Mouse (Mus musculus) heart, embryonic 13.5 days (tissue): ENCODE data around the gene Hdc. TPM values are rescaled to one million over a fixed set of nuclear protein-coding genes. Genes with fewer than 3 reads are reported as not detected.

Experiments used
- ATAC-seq: fragments of 200-750 bp; cut with Nextera tagmentation; 2 replicates; pipeline ENCODE4 v1.8.0; 2017; ENCODE audit warnings: moderate TSS enrichment; ENCODE audit not compliant: insufficient number of reproducible peaks, low FRiP score, low TSS enrichment; ENCODE audit errors: extremely low read depth
- H3K27ac ChIP-seq: fragments of 300-500 bp; sonication (generic); replicated peaks from 2 replicates; pipeline ENCODE4 v1.5.1; 2015; ENCODE audit warnings: moderate library complexity, mild to moderate bottlenecking, inconsistent platforms
- H3K27me3 ChIP-seq: fragments of 300-500 bp; sonication (generic); replicated peaks from 2 replicates; pipeline ENCODE4 v1.6.1; 2015; ENCODE audit warnings: mild to moderate bottlenecking, inconsistent platforms
- H3K36me3 ChIP-seq: fragments of 300-500 bp; sonication (generic); 2 replicates; pipeline ENCODE4 v1.6.1; 2015; ENCODE audit warnings: mild to moderate bottlenecking, inconsistent platforms
- H3K4me1 ChIP-seq: fragments of 300-500 bp; sonication (generic); 2 replicates; pipeline ENCODE4 v1.6.1; 2015; ENCODE audit warnings: inconsistent platforms
- H3K4me2 ChIP-seq: fragments of 300-500 bp; sonication (generic); 2 replicates; pipeline ENCODE4 v1.6.1; 2015; ENCODE audit warnings: inconsistent platforms, mild to moderate bottlenecking, moderate library complexity
- H3K4me3 ChIP-seq: fragments of 300-500 bp; sonication (generic); 2 replicates; pipeline ENCODE4 v1.5.1; 2015; ENCODE audit warnings: moderate library complexity, mild to moderate bottlenecking, inconsistent platforms
- H3K9ac ChIP-seq: fragments of 300-500 bp; sonication (generic); 2 replicates; pipeline ENCODE4 v1.6.1; 2015; ENCODE audit warnings: inconsistent platforms, mild to moderate bottlenecking, moderate library complexity
- H3K9me3 ChIP-seq: fragments of 300-500 bp; sonication (generic); 2 replicates; pipeline ENCODE4 v1.6.1; 2016; ENCODE audit warnings: inconsistent platforms
- WGBS: fragments of 180-500 bp; shearing (Covaris S2); methylation state at CpG from one replicate; pipeline ENCODE4 v1.1.7; 2015; ENCODE audit warnings: mixed read lengths; 5-methylcytosine and 5-hydroxymethylcytosine counted together
- polyA plus RNA-seq: library from polyadenylated mRNA; unstranded; fragments of >200 nt; fragmentation: Nextera tagmentation; extraction: Ambion mirVana; gene quantifications from 2 replicates; pipeline ENCODE4 v1.2.1, GENCODE M21; 2015

The Hdc gene
- 3.8 and 4.2 TPM in 2 replicates for polyA plus RNA-seq

GRCm38 (mm10) chr2:126619249-126619704, at the start of gene Hdc:
Gene Hdc, minus strand, starts transcription at chr2:126619299.
- H3K36me3 ChIP-seq = no peaks in the 10 kb centered on the region
- H3K9ac ChIP-seq = peak within 1 kb of the TSS; percentile 60; the same call in 1 of the 2 replicates
- WGBS = 30% methylated on average over 14 of the region's 14 CpGs
- peak within 1 kb of the TSS; percentile 18; the same call in 1 of the 2 replicates for H3K4me3 ChIP-seq
- peaks cover 16% of the 10 kb centered on the region for H3K4me1 ChIP-seq
- H3K4me2 ChIP-seq = peak within 1 kb of the TSS; percentile 58
- peak within 1 kb of the TSS; percentile 60 for H3K27ac ChIP-seq
- no peaks in the 10 kb centered on the region for H3K9me3 ChIP-seq
- no peaks in the 10 kb centered on the region for H3K27me3 ChIP-seq
- no peak for ATAC-seq

- H3K27me3 ChIP-seq = no peaks in the 10 kb centered on the region
- H3K36me3 ChIP-seq = peaks cover 6% of the 10 kb centered on the region; the same call in 1 of the 2 replicates
- WGBS = 87% methylated on average over 5 of the region's 5 CpGs
- no peak overlapping the region for H3K9ac ChIP-seq
- H3K4me1 ChIP-seq = peaks cover 23% of the 10 kb centered on the region
- ATAC-seq = no peak
- no peak overlapping the region for H3K4me3 ChIP-seq
- no peak overlapping the region for H3K27ac ChIP-seq
- H3K9me3 ChIP-seq = no peaks in the 10 kb centered on the region
- no peak overlapping the region for H3K4me2 ChIP-seq
Measured at GRCm38 (mm10) chr2:126668621-126669252, 49.6 kb upstream of the Hdc start.

- WGBS = 80% methylated on average over 3 of the region's 3 CpGs
- Histone ChIP-seq H3K4me3 (no peak overlapping the region), H3K4me1 (no peaks in the 10 kb centered on the region), H3K4me2 (no peak overlapping the region), H3K9ac (no peak overlapping the region), H3K9me3 (no peaks in the 10 kb centered on the region), H3K27ac (no peak overlapping the region), H3K36me3 (peaks cover 6% of the 10 kb centered on the region; the same call in 1 of the 2 replicates), H3K27me3 (no peaks in the 10 kb centered on the region)
- ATAC-seq = no peak
Measured at GRCm38 (mm10) chr2:126665984-126666383, 46.9 kb upstream of the Hdc start.

GRCm38 (mm10) chr2:126663481-126663880, 44.4 kb upstream of the Hdc start:
- Histone ChIP-seq H3K9ac (no peak overlapping the region), H3K27me3 (no peaks in the 10 kb centered on the region), H3K4me1 (no peaks in the 10 kb centered on the region), H3K27ac (no peak overlapping the region), H3K36me3 (peaks cover 4% of the 10 kb centered on the region; the same call in 1 of the 2 replicates), H3K9me3 (no peaks in the 10 kb centered on the region), H3K4me3 (no peak overlapping the region), H3K4me2 (no peak overlapping the region)
- no peak for ATAC-seq
- 43% methylated on average over 4 of the region's 4 CpGs for WGBS

GRCm38 (mm10) chr2:126652929-126653328, 33.8 kb upstream of the Hdc start:
- H3K4me2 ChIP-seq = no peak overlapping the region
- H3K27me3 ChIP-seq = no peaks in the 10 kb centered on the region
- peaks cover 72% of the 10 kb centered on the region for H3K36me3 ChIP-seq
- ATAC-seq = no peak
- 86% methylated on average over 4 of the region's 4 CpGs for WGBS
- H3K4me1 ChIP-seq = no peaks in the 10 kb centered on the region
- H3K9ac ChIP-seq = no peak overlapping the region
- H3K9me3 ChIP-seq = no peaks in the 10 kb centered on the region
- no peak overlapping the region for H3K27ac ChIP-seq
- no peak overlapping the region for H3K4me3 ChIP-seq

- Histone ChIP-seq H3K36me3 (peaks cover 83% of the 10 kb centered on the region), H3K4me1 (no peaks in the 10 kb centered on the region), H3K9me3 (no peaks in the 10 kb centered on the region), H3K27me3 (no peaks in the 10 kb centered on the region), H3K4me2 (no peak overlapping the region), H3K27ac (no peak overlapping the region), H3K9ac (no peak overlapping the region), H3K4me3 (no peak overlapping the region)
- 93% methylated on average over 3 of the region's 3 CpGs for WGBS
- no peak for ATAC-seq
Measured at GRCm38 (mm10) chr2:126647762-126648161, 28.7 kb upstream of the Hdc start.

- no peaks in the 10 kb centered on the region for H3K4me1 ChIP-seq
- peaks cover 79% of the 10 kb centered on the region for H3K36me3 ChIP-seq
- H3K9me3 ChIP-seq = no peaks in the 10 kb centered on the region
- no peak overlapping the region for H3K4me3 ChIP-seq
- H3K27me3 ChIP-seq = no peaks in the 10 kb centered on the region
- H3K27ac ChIP-seq = no peak overlapping the region
- no peak for ATAC-seq
- WGBS = 89% methylated on average over 5 of the region's 5 CpGs
- H3K9ac ChIP-seq = no peak overlapping the region
- no peak overlapping the region for H3K4me2 ChIP-seq
Measured at GRCm38 (mm10) chr2:126646461-126646860, 27.4 kb upstream of the Hdc start.

- ATAC-seq = no peak
- 82% methylated on average over 1 of the region's 1 CpGs for WGBS
Measured at GRCm38 (mm10) chr2:126644768-126645167, 25.7 kb upstream of the Hdc start.

GRCm38 (mm10) chr2:126640298-126640697, 21.2 kb upstream of the Hdc start:
- H3K36me3 ChIP-seq = peaks cover 73% of the 10 kb centered on the region
- H3K27me3 ChIP-seq = no peaks in the 10 kb centered on the region
- peaks cover 5% of the 10 kb centered on the region; the same call in 1 of the 2 replicates for H3K9me3 ChIP-seq
- H3K27ac ChIP-seq = no peak overlapping the region
- no peak overlapping the region for H3K4me2 ChIP-seq
- H3K9ac ChIP-seq = no peak overlapping the region
- ATAC-seq = no peak
- H3K4me3 ChIP-seq = no peak overlapping the region
- 81% methylated on average over 2 of the region's 2 CpGs for WGBS
- no peaks in the 10 kb centered on the region for H3K4me1 ChIP-seq

More at GRCm38 (mm10) chr2:126644768-126645167, 25.7 kb upstream of the Hdc start:
- no peaks in the 10 kb centered on the region for H3K4me1 ChIP-seq
- H3K9me3 ChIP-seq = peaks cover 5% of the 10 kb centered on the region; the same call in 1 of the 2 replicates
- no peak overlapping the region for H3K9ac ChIP-seq
- no peak overlapping the region for H3K27ac ChIP-seq
- no peaks in the 10 kb centered on the region for H3K27me3 ChIP-seq
- H3K36me3 ChIP-seq = peaks cover 82% of the 10 kb centered on the region
- no peak overlapping the region for H3K4me2 ChIP-seq
- H3K4me3 ChIP-seq = no peak overlapping the region

- Histone ChIP-seq H3K36me3 (peaks cover 65% of the 10 kb centered on the region), H3K9ac (no peak overlapping the region), H3K27ac (no peak overlapping the region), H3K4me3 (no peak overlapping the region), H3K27me3 (no peaks in the 10 kb centered on the region), H3K9me3 (peaks cover 5% of the 10 kb centered on the region; the same call in 1 of the 2 replicates), H3K4me2 (no peak overlapping the region), H3K4me1 (no peaks in the 10 kb centered on the region)
- no peak for ATAC-seq
- 66% methylated on average over 12 of the region's 12 CpGs for WGBS
Measured at GRCm38 (mm10) chr2:126635939-126636823, 17.1 kb upstream of the Hdc start.

- H3K4me2 ChIP-seq = no peak overlapping the region
- H3K9me3 ChIP-seq = no peaks in the 10 kb centered on the region
- no peak for ATAC-seq
- no peak overlapping the region for H3K4me3 ChIP-seq
- H3K27me3 ChIP-seq = no peaks in the 10 kb centered on the region
- no peak overlapping the region for H3K27ac ChIP-seq
- H3K36me3 ChIP-seq = peaks cover 68% of the 10 kb centered on the region
- no peak overlapping the region for H3K9ac ChIP-seq
- H3K4me1 ChIP-seq = no peaks in the 10 kb centered on the region
- 86% methylated on average over 2 of the region's 2 CpGs for WGBS
Measured at GRCm38 (mm10) chr2:126633165-126633564, 14.1 kb upstream of the Hdc start.
